ENCODE assay signal across 11 mouse cellular contexts in the genomic region with DNA sequence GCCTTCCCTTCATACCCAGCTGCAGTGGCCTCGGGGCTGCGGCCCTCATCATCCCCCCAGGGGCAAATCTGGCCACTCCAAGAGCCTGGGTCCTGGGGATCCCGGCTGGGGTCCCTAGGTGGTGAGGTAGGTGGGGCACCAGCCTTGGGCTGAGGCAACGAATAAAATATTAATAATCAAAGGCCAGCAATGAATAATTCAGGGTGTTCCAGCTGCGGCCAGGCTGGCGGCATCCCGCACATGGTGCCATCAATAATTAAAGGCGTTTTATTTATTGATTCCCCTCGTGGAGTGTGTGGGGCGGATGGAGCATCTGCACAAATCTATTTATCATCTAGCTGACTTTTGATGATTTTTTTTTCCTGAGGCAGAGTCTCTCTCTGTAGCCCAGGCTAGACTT. TPM values are rescaled to one million over a fixed set of nuclear protein-coding genes. Genes with fewer than 3 reads are reported as not detected.
A peak's percentile ranks its signal among the peaks of the same experiment; 100 is the strongest.
DNase-seq lines count a peak whose midpoint lies in the region; ATAC-seq and TF ChIP-seq lines count a peak whose summit lies in the region.
"Had no signal": no experiment of that assay in that cellular context is flagged by ENCODE, and none has a peak within 500 bp of the region (broad histone marks: within the 10 kb centered on the region; RNA-seq: fewer than 3 reads in every experiment).

No protein-coding gene starts in this region.

- 74% methylated on average over 10 of the region's 10 CpGs for WGBS in heart, embryonic 12.5 days
- 53% methylated on average over 10 of the region's 10 CpGs for WGBS in neural tube, embryonic 11.5 days
- WGBS in limb, embryonic 13.5 days, result 60% methylated on average over 10 of the region's 10 CpGs
- WGBS in stomach, embryonic 16.5 days, result 55% methylated on average over 10 of the region's 10 CpGs
- WGBS in lung, postnatal 0 days, result 75% methylated on average over 10 of the region's 10 CpGs

- peaks cover 5% of the 10 kb centered on the region; the same call in 1 of the 2 replicates for H3K27me3 ChIP-seq in heart, embryonic 12.5 days (replicated peaks)
- H3K27me3 ChIP-seq in neural tube, embryonic 11.5 days (ENCODE audit: control insufficient read depth, insufficient read depth, low read length), result peaks cover 27% of the 10 kb centered on the region
- peaks cover 21% of the 10 kb centered on the region for H3K27me3 ChIP-seq in limb, embryonic 13.5 days
- no peaks in the 10 kb centered on the region for H3K27me3 ChIP-seq in stomach, embryonic 16.5 days (ENCODE audit: control insufficient read depth, insufficient read depth, low read length)
- H3K27me3 ChIP-seq in lung, postnatal 0 days (replicated peaks; ENCODE audit: insufficient read depth, low read length), result no peaks in the 10 kb centered on the region

- peak overlapping the region; percentile 93 for H3K27ac ChIP-seq in heart, embryonic 12.5 days (ENCODE audit: poor library complexity, severe bottlenecking)
- H3K27ac ChIP-seq in neural tube, embryonic 11.5 days (ENCODE audit: low read depth, low read length), result peak overlapping the region; percentile 96
- H3K27ac ChIP-seq in limb, embryonic 13.5 days, result peak overlapping the region; percentile 92
- H3K27ac ChIP-seq in stomach, embryonic 16.5 days (ENCODE audit: low read length), result peak overlapping the region; percentile 90
- no peak overlapping the region for H3K27ac ChIP-seq in lung, postnatal 0 days (ENCODE audit: low read length)

- no peak for TF ChIP-seq EP300 in lung, postnatal 0 days (IDR thresholded peaks at IDR 0.05)

- H3K4me1 ChIP-seq in heart, embryonic 12.5 days (replicated peaks), result peaks cover 77% of the 10 kb centered on the region
- peaks cover 62% of the 10 kb centered on the region for H3K4me1 ChIP-seq in neural tube, embryonic 11.5 days (ENCODE audit: control insufficient read depth, insufficient read depth, low read length)
- peaks cover 80% of the 10 kb centered on the region for H3K4me1 ChIP-seq in limb, embryonic 13.5 days
- peaks cover 48% of the 10 kb centered on the region for H3K4me1 ChIP-seq in stomach, embryonic 16.5 days (ENCODE audit: control insufficient read depth, insufficient read depth, low read length)
- peaks cover 25% of the 10 kb centered on the region for H3K4me1 ChIP-seq in lung, postnatal 0 days (ENCODE audit: insufficient read depth, low read depth, low read length)

- H3K9me3 ChIP-seq in heart, embryonic 12.5 days (replicated peaks), result no peaks in the 10 kb centered on the region
- no peaks in the 10 kb centered on the region for H3K9me3 ChIP-seq in neural tube, embryonic 11.5 days (ENCODE audit: control insufficient read depth, low read length)
- no peaks in the 10 kb centered on the region for H3K9me3 ChIP-seq in limb, embryonic 13.5 days
- no peaks in the 10 kb centered on the region for H3K9me3 ChIP-seq in stomach, embryonic 16.5 days (replicated peaks; ENCODE audit: control insufficient read depth, low read length)
- H3K9me3 ChIP-seq in lung, postnatal 0 days (ENCODE audit: low read length), result no peaks in the 10 kb centered on the region

- ATAC-seq in heart, embryonic 12.5 days (ENCODE audit: insufficient number of reproducible peaks, low FRiP score), result no peak
- no peak for ATAC-seq in neural tube, embryonic 11.5 days (ENCODE audit: insufficient read depth, low FRiP score, low TSS enrichment)
- no peak for ATAC-seq in limb, embryonic 13.5 days (ENCODE audit: low FRiP score, low read depth)
- no peak for ATAC-seq in stomach, embryonic 16.5 days (ENCODE audit: insufficient read depth, low FRiP score)
- ATAC-seq in lung, postnatal 0 days, result no peak
- ATAC-seq: CD4-positive, CD25-positive, alpha-beta regulatory T cell, adult 4 months had no signal

- H3K9ac ChIP-seq in heart, embryonic 12.5 days, result peak overlapping the region; percentile 61
- no peak overlapping the region; the same call in 1 of the 2 replicates for H3K9ac ChIP-seq in neural tube, embryonic 11.5 days (ENCODE audit: low read length)
- peak overlapping the region; percentile 31; the same call in 1 of the 2 replicates for H3K9ac ChIP-seq in limb, embryonic 13.5 days
- H3K9ac ChIP-seq in stomach, embryonic 16.5 days (ENCODE audit: low read length), result peak overlapping the region; percentile 57
- no peak overlapping the region for H3K9ac ChIP-seq in lung, postnatal 0 days (replicated peaks; ENCODE audit: low read depth)

- DNase-seq in heart, adult 18-20 months, result no peak
- DNase-seq in neural tube, embryonic 11.5 days (ENCODE audit: low spot score), result no peak
- no peak for DNase-seq in neural tube, embryonic 10.5 days (ENCODE audit: extremely low spot score, low spot score)
- no peak for DNase-seq in c-Kit-positive CD71-positive TER-119-positive erythroid progenitor cells, embryonic 14.5 days (ENCODE audit: low spot score)
- DNase-seq in lung, postnatal 0 days (ENCODE audit: low spot score), result no peak
- DNase-seq: right cerebral cortex, adult 18-20 months; thymus, postnatal 14 days had no signal

- peaks cover 75% of the 10 kb centered on the region for H3K36me3 ChIP-seq in heart, embryonic 12.5 days
- no peaks in the 10 kb centered on the region for H3K36me3 ChIP-seq in neural tube, embryonic 11.5 days (ENCODE audit: control insufficient read depth, insufficient read depth, low read length)
- peaks cover 77% of the 10 kb centered on the region for H3K36me3 ChIP-seq in limb, embryonic 13.5 days
- H3K36me3 ChIP-seq in stomach, embryonic 16.5 days (ENCODE audit: control insufficient read depth, insufficient read depth, low read length), result peaks cover 16% of the 10 kb centered on the region; the same call in 1 of the 2 replicates
- peaks cover 28% of the 10 kb centered on the region for H3K36me3 ChIP-seq in lung, postnatal 0 days (ENCODE audit: insufficient read depth, low read length)

- H3K4me3 ChIP-seq in heart, embryonic 12.5 days, result no peak overlapping the region
- no peak overlapping the region for H3K4me3 ChIP-seq in neural tube, embryonic 11.5 days (ENCODE audit: low read depth, low read length)
- no peak overlapping the region for H3K4me3 ChIP-seq in limb, embryonic 13.5 days
- H3K4me3 ChIP-seq in stomach, embryonic 16.5 days (replicated peaks; ENCODE audit: low read length), result no peak overlapping the region
- H3K4me3 ChIP-seq in lung, postnatal 0 days (ENCODE audit: low read depth, low read length), result no peak overlapping the region

- TF ChIP-seq CTCF in lung, postnatal 0 days (IDR thresholded peaks at IDR 0.05), result no peak

- no peak overlapping the region; the same call in 1 of the 2 replicates for H3K4me2 ChIP-seq in heart, embryonic 12.5 days
- H3K4me2 ChIP-seq in neural tube, embryonic 11.5 days (ENCODE audit: low read depth), result no peak overlapping the region
- H3K4me2 ChIP-seq in limb, embryonic 13.5 days (replicated peaks), result 0 out of 2 replicates have a peak overlapping the region, but pooled peaks have one; percentile 49
- H3K4me2 ChIP-seq in stomach, embryonic 16.5 days (ENCODE audit: low read depth, low read length), result no peak overlapping the region
- no peak overlapping the region for H3K4me2 ChIP-seq in lung, postnatal 0 days (replicated peaks; ENCODE audit: low read depth, low read length)

RNA-seq across cellular contexts. Expression of gene Smim24, which starts 10.7 kb away (rescaled TPM):
- 2.9 and 4.3 TPM in 2 replicates for polyA plus RNA-seq in heart, embryonic 12.5 days (2016; fragmentation: Nextera tagmentation; extraction: Ambion mirVana)
- total RNA-seq in heart, adult 18-20 months (2021), result 1 to 10 TPM; 1.9 to 2.2 TPM
- 1.9 and 3.5 TPM in 2 replicates for polyA plus RNA-seq in neural tube, embryonic 11.5 days (2014; fragmentation: Nextera tagmentation; extraction: Ambion mirVana)
- polyA plus RNA-seq in limb, embryonic 13.5 days (2015; fragmentation: Nextera tagmentation; extraction: Ambion mirVana), result 4.2 and 4.7 TPM in 2 replicates
- 61.8 and 65.3 TPM in 2 replicates for polyA plus RNA-seq in stomach, embryonic 16.5 days (2015; fragmentation: Nextera tagmentation; extraction: Ambion mirVana)
- polyA plus RNA-seq in lung, postnatal 0 days (2015; fragmentation: Nextera tagmentation; extraction: Ambion mirVana), result 3.1 and 3.6 TPM in 2 replicates

RNA-seq across cellular contexts. Expression of gene Gm48552, which starts 14.7 kb away (rescaled TPM):
- polyA plus RNA-seq in heart, embryonic 12.5 days (2016; fragmentation: Nextera tagmentation; extraction: Ambion mirVana), result 1.2 and 1.8 TPM in 2 replicates
- total RNA-seq in heart, adult 18-20 months (2021), result under 1 TPM in 1 of 2 experiments, not detected in 1; 0.51 TPM
- polyA plus RNA-seq in neural tube, embryonic 11.5 days (2014; fragmentation: Nextera tagmentation; extraction: Ambion mirVana), result 0.97 and 1.3 TPM in 2 replicates
- polyA plus RNA-seq in limb, embryonic 13.5 days (2015; fragmentation: Nextera tagmentation; extraction: Ambion mirVana), result 1.7 and 1.9 TPM in 2 replicates
- polyA plus RNA-seq in stomach, embryonic 16.5 days (2015; fragmentation: Nextera tagmentation; extraction: Ambion mirVana), result 1.3 and 1.5 TPM in 2 replicates
- 0.20 and 0.63 TPM in 2 replicates for polyA plus RNA-seq in lung, postnatal 0 days (2015; fragmentation: Nextera tagmentation; extraction: Ambion mirVana)

RNA-seq across cellular contexts. Expression of gene Gm48551, which starts 19.2 kb away (rescaled TPM):
- polyA plus RNA-seq in heart, embryonic 12.5 days (2016; fragmentation: Nextera tagmentation; extraction: Ambion mirVana), result 1.9 and 2.2 TPM in 2 replicates
- total RNA-seq in heart, adult 18-20 months (2021), result 1 to 10 TPM in 1 of 2 experiments, under 1 TPM in 1; 0.65 to 2.3 TPM
- 1.7 and 3.0 TPM in 2 replicates for polyA plus RNA-seq in neural tube, embryonic 11.5 days (2014; fragmentation: Nextera tagmentation; extraction: Ambion mirVana)
- 3.3 and 4.0 TPM in 2 replicates for polyA plus RNA-seq in limb, embryonic 13.5 days (2015; fragmentation: Nextera tagmentation; extraction: Ambion mirVana)
- polyA plus RNA-seq in stomach, embryonic 16.5 days (2015; fragmentation: Nextera tagmentation; extraction: Ambion mirVana), result 3.0 and 3.8 TPM in 2 replicates
- polyA plus RNA-seq in lung, postnatal 0 days (2015; fragmentation: Nextera tagmentation; extraction: Ambion mirVana), result 2.4 and 3.0 TPM in 2 replicates

RNA-seq across cellular contexts. Expression of gene Dohh, which starts 19.3 kb away (rescaled TPM):
- 66.7 and 66.9 TPM in 2 replicates for polyA plus RNA-seq in heart, embryonic 12.5 days (2016; fragmentation: Nextera tagmentation; extraction: Ambion mirVana)
- total RNA-seq in heart, adult 18-20 months (2021), result 10 to 100 TPM; 49.9 to 59.6 TPM
- 64.1 and 76.1 TPM in 2 replicates for polyA plus RNA-seq in neural tube, embryonic 11.5 days (2014; fragmentation: Nextera tagmentation; extraction: Ambion mirVana)
- polyA plus RNA-seq in limb, embryonic 13.5 days (2015; fragmentation: Nextera tagmentation; extraction: Ambion mirVana), result 72.7 and 79.4 TPM in 2 replicates
- polyA plus RNA-seq in stomach, embryonic 16.5 days (2015; fragmentation: Nextera tagmentation; extraction: Ambion mirVana), result 77.4 and 79.6 TPM in 2 replicates
- 49.4 and 55.2 TPM in 2 replicates for polyA plus RNA-seq in lung, postnatal 0 days (2015; fragmentation: Nextera tagmentation; extraction: Ambion mirVana)

RNA-seq across cellular contexts. Expression of gene Fzr1, which starts 25.2 kb away (rescaled TPM):
- 96.4 and 99.5 TPM in 2 replicates for polyA plus RNA-seq in heart, embryonic 12.5 days (2016; fragmentation: Nextera tagmentation; extraction: Ambion mirVana)
- total RNA-seq in heart, adult 18-20 months (2021), result 10 to 100 TPM; 27.6 to 35.6 TPM
- 112 and 120 TPM in 2 replicates for polyA plus RNA-seq in neural tube, embryonic 11.5 days (2014; fragmentation: Nextera tagmentation; extraction: Ambion mirVana)
- 111 and 112 TPM in 2 replicates for polyA plus RNA-seq in limb, embryonic 13.5 days (2015; fragmentation: Nextera tagmentation; extraction: Ambion mirVana)
- 69.2 and 79.0 TPM in 2 replicates for polyA plus RNA-seq in stomach, embryonic 16.5 days (2015; fragmentation: Nextera tagmentation; extraction: Ambion mirVana)
- polyA plus RNA-seq in lung, postnatal 0 days (2015; fragmentation: Nextera tagmentation; extraction: Ambion mirVana), result 39.5 and 39.7 TPM in 2 replicates

Comparison
In these comparisons a context has a peak if more than half of its experiments do, and no peak if none do; other contexts are left out.
1. H3K9ac ChIP-seq: peak in heart, embryonic 12.5 days (single experiment), limb, embryonic 13.5 days (single experiment) and stomach, embryonic 16.5 days (single experiment); none in neural tube, embryonic 11.5 days (single experiment) and lung, postnatal 0 days (single experiment).
2. RNA of gene Smim24, which starts 10.7 kb away (polyA plus RNA-seq): 61.8 to 65.3 TPM in stomach, embryonic 16.5 days; 4.2 to 4.7 TPM in limb, embryonic 13.5 days, 3.1 to 3.6 TPM in lung, postnatal 0 days, 2.9 to 4.3 TPM in heart, embryonic 12.5 days and 1.9 to 3.5 TPM in neural tube, embryonic 11.5 days; every median in the first group is over 10 times any median in the second.